Mouse (Mus musculus): ENCODE data around the gene Lhfpl5. TPM values are rescaled to one million over a fixed set of nuclear protein-coding genes. Genes with fewer than 3 reads are reported as not detected.

The Lhfpl5 gene
- polyA plus RNA-seq, 1 experiment, result not detected

DNA sequence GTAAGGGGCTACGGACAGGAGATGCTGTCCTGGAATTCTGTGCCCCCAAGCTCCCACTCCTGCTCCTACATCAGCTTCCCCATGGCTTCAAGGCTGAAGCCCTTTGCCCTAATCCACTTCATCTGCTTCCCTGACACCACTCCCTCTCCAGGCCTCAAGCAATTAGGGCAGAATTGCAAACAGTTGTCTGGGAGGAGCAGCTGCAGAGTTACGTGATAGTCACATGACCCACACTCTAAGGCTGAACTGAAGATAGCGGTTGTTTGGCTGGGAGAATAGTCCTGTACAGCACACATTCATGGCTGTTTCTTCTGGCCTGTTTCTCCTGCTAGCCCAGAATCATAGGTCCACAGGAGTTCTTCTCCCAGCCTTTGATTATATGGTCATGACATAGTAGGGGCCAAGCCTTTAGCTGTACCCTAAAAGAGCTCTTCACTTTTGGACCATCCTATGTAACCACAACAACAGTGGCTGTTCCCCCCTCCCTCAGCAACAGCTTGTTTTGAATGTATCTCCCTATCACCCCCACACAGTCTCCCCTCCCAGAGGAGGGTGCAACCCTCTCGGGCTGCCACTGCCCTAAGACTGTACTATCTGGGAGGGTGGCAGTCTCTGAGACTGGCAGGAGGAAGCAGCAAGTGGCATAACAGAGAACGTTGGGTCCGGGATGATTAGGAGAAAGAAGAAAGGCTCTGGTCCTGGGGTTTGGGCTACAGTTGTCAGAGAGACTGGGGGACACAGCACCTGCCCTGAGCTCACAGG is 18.6 kb upstream of the Lhfpl5 start:
- H3K36me3 ChIP-seq (ENCODE audit: control insufficient read depth, insufficient read depth, low read length), result no peaks in the 10 kb centered on the region
- no peak overlapping the region for H3K27ac ChIP-seq (ENCODE audit: insufficient read depth, low read length)
- H3K27me3 ChIP-seq (ENCODE audit: control insufficient read depth, insufficient read depth, low read length), result no peaks in the 10 kb centered on the region
- no peaks in the 10 kb centered on the region for H3K4me1 ChIP-seq (ENCODE audit: control insufficient read depth, insufficient read depth, insufficient read length)
- TF ChIP-seq POLR2A (IDR thresholded peaks at IDR 0.05; ENCODE audit: low read depth, low read length) (no peak), CTCF (IDR thresholded peaks at IDR 0.05; ENCODE audit: extremely low read depth, insufficient read depth, insufficient read length, insufficient replicate concordance) (no peak)
- H3K4me3 ChIP-seq (ENCODE audit: extremely low read depth, insufficient read depth, insufficient read length), result no peak overlapping the region
- 44% methylated on average over 6 of the region's 6 CpGs for WGBS
- no peak for DNase-seq (ENCODE audit: low read depth in 1 of 2, low spot score in 2 of 2)

DNA sequence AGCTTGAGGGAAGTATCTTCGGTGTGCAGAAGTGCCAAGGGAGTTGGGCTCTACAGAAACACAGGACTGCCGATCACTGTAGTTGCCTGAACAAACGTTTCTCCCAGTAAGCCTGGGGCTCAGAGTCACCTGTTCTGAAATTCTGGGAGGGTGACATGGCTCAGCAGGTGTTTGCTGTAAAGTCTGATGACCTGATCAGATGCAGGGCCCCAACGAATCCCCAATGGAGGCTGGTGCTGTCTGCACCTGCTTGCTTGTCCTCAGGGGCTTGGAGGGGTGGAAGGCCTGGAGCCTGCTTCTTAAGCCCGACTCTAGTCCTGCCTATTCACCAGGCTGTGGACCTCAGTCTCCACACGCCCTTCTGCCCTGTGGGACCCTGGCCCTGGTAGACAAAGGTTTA is 17.7 kb upstream of the Lhfpl5 start:
- Histone ChIP-seq H3K4me1 (ENCODE audit: control insufficient read depth, insufficient read depth, insufficient read length) (no peaks in the 10 kb centered on the region), H3K4me3 (ENCODE audit: extremely low read depth, insufficient read depth, insufficient read length) (no peak overlapping the region), H3K27me3 (ENCODE audit: control insufficient read depth, insufficient read depth, low read length) (no peaks in the 10 kb centered on the region), H3K27ac (ENCODE audit: insufficient read depth, low read length) (no peak overlapping the region), H3K36me3 (ENCODE audit: control insufficient read depth, insufficient read depth, low read length) (no peaks in the 10 kb centered on the region)
- no peak for TF ChIP-seq CTCF (IDR thresholded peaks at IDR 0.05; ENCODE audit: extremely low read depth, insufficient read depth, insufficient read length, insufficient replicate concordance)
- no peak for TF ChIP-seq POLR2A (IDR thresholded peaks at IDR 0.05; ENCODE audit: low read depth, low read length)
- DNase-seq (ENCODE audit: low read depth in 1 of 2, low spot score in 2 of 2), result no peak
- WGBS, result 80% methylated on average over 6 of the region's 6 CpGs

DNA sequence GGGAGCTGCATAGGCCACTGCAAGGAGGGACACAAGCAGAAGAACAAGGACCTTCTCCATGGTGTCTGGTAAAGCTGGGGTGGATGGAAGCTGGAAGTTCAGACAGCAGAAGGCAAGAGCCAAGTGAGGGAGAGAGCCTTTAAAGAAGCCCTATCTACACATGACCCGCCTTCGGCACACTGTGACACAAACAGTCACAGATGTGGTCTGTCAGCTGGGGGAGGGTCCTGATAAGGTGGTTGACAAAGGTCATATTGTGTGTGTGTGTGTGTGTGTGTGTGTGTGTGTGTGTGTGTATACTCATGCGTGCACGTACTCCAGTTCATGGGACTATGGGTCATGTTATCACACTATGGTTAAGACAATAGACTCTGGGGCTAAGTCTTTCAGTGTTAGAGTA is 14.8 kb upstream of the Lhfpl5 start, which contains the start of gene Clps:
Gene Clps (minus strand): TSS at position 169 of the 400 bp plus-strand sequence.
- 94% methylated on average over 4 of the region's 4 CpGs for WGBS
- TF ChIP-seq CTCF (IDR thresholded peaks at IDR 0.05; ENCODE audit: extremely low read depth, insufficient read depth, insufficient read length, insufficient replicate concordance), result no peak
- TF ChIP-seq POLR2A (IDR thresholded peaks at IDR 0.05; ENCODE audit: low read depth, low read length), result no peak

DNA sequence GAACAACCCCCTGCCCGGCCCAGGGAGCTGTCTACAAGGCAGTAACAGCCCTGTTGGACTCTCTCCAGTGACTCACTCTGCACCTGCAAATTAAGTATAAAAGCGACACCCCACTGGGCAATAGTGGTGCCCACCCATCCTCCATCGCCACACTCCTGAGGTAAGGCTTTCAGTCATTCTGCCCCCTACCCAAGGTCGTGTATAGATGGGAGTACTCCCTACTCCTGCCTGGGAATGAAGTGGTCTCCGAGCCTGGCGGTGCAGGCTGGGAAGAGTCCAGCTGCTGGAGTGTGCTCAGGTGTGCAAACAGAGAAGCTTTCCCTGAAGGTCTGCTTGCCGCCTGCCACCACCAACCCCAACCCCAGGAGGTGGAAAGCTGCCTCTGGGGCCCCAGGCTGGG is 13.8 kb upstream of the Lhfpl5 start:
- Histone ChIP-seq H3K27ac (ENCODE audit: insufficient read depth, low read length) (no peak overlapping the region), H3K4me3 (ENCODE audit: extremely low read depth, insufficient read depth, insufficient read length) (no peak overlapping the region), H3K36me3 (ENCODE audit: control insufficient read depth, insufficient read depth, low read length) (no peaks in the 10 kb centered on the region), H3K4me1 (ENCODE audit: control insufficient read depth, insufficient read depth, insufficient read length) (no peaks in the 10 kb centered on the region), H3K27me3 (ENCODE audit: control insufficient read depth, insufficient read depth, low read length) (no peaks in the 10 kb centered on the region)
- WGBS, result 74% methylated on average over 7 of the region's 7 CpGs
- TF ChIP-seq POLR2A (IDR thresholded peaks at IDR 0.05; ENCODE audit: low read depth, low read length), result no peak
- TF ChIP-seq CTCF (IDR thresholded peaks at IDR 0.05; ENCODE audit: extremely low read depth, insufficient read depth, insufficient read length, insufficient replicate concordance), result no peak
- DNase-seq (ENCODE audit: low read depth in 1 of 2, low spot score in 2 of 2), result no peak

More for the DNA sequence above, 14.8 kb upstream of the Lhfpl5 start, which contains the start of gene Clps:
- Histone ChIP-seq H3K4me3 (ENCODE audit: extremely low read depth, insufficient read depth, insufficient read length) (no peak within 1 kb of the TSS), H3K4me1 (ENCODE audit: control insufficient read depth, insufficient read depth, insufficient read length) (no peaks in the 10 kb centered on the region), H3K27ac (ENCODE audit: insufficient read depth, low read length) (no peak within 1 kb of the TSS), H3K36me3 (ENCODE audit: control insufficient read depth, insufficient read depth, low read length) (no peaks in the 10 kb centered on the region), H3K27me3 (ENCODE audit: control insufficient read depth, insufficient read depth, low read length) (no peaks in the 10 kb centered on the region)
- no peak for DNase-seq (ENCODE audit: low read depth in 1 of 2, low spot score in 2 of 2)

DNA sequence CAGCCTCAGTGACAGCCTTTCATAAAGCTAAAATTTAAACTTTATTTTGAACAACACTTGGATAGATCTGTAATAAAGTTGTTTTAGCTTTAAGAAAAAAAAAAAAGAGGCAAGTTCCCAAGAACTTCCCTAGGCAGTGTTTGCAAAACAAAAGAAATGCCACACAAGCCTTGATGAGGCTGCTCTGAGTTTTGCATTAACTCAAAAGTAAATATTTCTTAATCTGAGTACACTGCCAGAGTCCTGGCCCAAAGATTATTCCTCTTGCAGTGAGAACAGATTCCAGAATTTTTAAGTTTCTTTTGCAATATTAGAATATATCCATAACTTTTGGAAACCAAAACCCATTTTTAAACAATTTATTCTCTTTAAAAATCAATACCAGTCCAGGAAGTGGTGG is 10.3 kb upstream of the Lhfpl5 start:
- Histone ChIP-seq H3K4me3 (ENCODE audit: extremely low read depth, insufficient read depth, insufficient read length) (no peak overlapping the region), H3K27ac (ENCODE audit: insufficient read depth, low read length) (no peak overlapping the region), H3K36me3 (ENCODE audit: control insufficient read depth, insufficient read depth, low read length) (no peaks in the 10 kb centered on the region), H3K27me3 (ENCODE audit: control insufficient read depth, insufficient read depth, low read length) (no peaks in the 10 kb centered on the region), H3K4me1 (ENCODE audit: control insufficient read depth, insufficient read depth, insufficient read length) (no peaks in the 10 kb centered on the region)
- DNase-seq (ENCODE audit: low read depth in 1 of 2, low spot score in 2 of 2), result no peak
- TF ChIP-seq CTCF (IDR thresholded peaks at IDR 0.05; ENCODE audit: extremely low read depth, insufficient read depth, insufficient read length, insufficient replicate concordance) (no peak), POLR2A (IDR thresholded peaks at IDR 0.05; ENCODE audit: low read depth, low read length) (no peak)

DNA sequence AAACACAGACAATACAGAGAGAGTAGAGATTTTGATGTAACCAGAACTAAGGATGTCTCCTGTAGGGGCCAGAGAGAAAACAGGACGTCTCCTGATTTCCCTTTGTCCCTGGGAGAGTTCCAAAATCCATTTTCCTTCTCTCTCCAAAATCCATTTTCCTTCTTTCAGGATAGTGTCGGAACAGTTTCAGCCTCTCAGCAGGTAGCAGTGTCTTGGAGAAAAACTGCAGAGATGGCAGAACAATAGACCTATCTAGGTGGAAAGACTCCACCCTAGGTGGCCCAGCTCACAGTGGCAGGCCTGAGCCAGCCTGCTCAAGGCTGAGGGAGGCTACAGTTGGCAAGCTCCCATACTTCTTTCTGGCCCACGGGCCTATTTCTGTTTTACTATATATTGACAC is 7.9 kb upstream of the Lhfpl5 start:
- no peaks in the 10 kb centered on the region for H3K36me3 ChIP-seq (ENCODE audit: control insufficient read depth, insufficient read depth, low read length)
- no peak overlapping the region for H3K27ac ChIP-seq (ENCODE audit: insufficient read depth, low read length)
- H3K4me1 ChIP-seq (ENCODE audit: control insufficient read depth, insufficient read depth, insufficient read length), result no peaks in the 10 kb centered on the region
- no peak for DNase-seq (ENCODE audit: low read depth in 1 of 2, low spot score in 2 of 2)
- no peak for TF ChIP-seq POLR2A (IDR thresholded peaks at IDR 0.05; ENCODE audit: low read depth, low read length)
- TF ChIP-seq CTCF (IDR thresholded peaks at IDR 0.05; ENCODE audit: extremely low read depth, insufficient read depth, insufficient read length, insufficient replicate concordance), result no peak
- no peak overlapping the region for H3K4me3 ChIP-seq (ENCODE audit: extremely low read depth, insufficient read depth, insufficient read length)
- H3K27me3 ChIP-seq (ENCODE audit: control insufficient read depth, insufficient read depth, low read length), result no peaks in the 10 kb centered on the region; the same call in 1 of the 2 replicates
- 61% methylated on average over 3 of the region's 3 CpGs for WGBS

DNA sequence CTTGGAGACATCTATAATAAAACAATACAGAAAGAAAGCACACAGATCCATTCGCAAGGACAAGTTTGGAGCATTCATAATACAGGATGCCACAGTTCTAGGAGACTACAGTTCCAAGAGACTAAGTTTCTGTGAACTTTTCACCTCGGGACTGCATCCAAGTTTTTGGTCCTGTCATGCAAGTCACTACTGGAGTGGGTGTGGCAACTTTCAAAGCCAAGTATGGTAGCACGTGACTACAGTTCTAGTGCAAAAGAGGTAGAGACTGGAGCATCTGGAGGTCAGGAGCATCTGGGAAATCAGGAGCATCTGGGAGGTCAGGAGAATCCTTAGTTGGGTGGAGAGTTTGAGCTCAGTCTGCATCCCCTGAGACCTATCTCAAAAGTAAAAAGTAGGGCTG is 3.6 kb upstream of the Lhfpl5 start:
- 82% methylated on average over 3 of the region's 3 CpGs for WGBS
- Histone ChIP-seq H3K4me3 (ENCODE audit: extremely low read depth, insufficient read depth, insufficient read length) (no peak overlapping the region), H3K36me3 (ENCODE audit: control insufficient read depth, insufficient read depth, low read length) (no peaks in the 10 kb centered on the region), H3K27ac (ENCODE audit: insufficient read depth, low read length) (no peak overlapping the region), H3K27me3 (ENCODE audit: control insufficient read depth, insufficient read depth, low read length) (peaks cover 2% of the 10 kb centered on the region; the same call in 1 of the 2 replicates), H3K4me1 (ENCODE audit: control insufficient read depth, insufficient read depth, insufficient read length) (no peaks in the 10 kb centered on the region; the same call in 1 of the 2 replicates)
- no peak for DNase-seq (ENCODE audit: low read depth in 1 of 2, low spot score in 2 of 2)
- TF ChIP-seq POLR2A (IDR thresholded peaks at IDR 0.05; ENCODE audit: low read depth, low read length) (no peak), CTCF (IDR thresholded peaks at IDR 0.05; ENCODE audit: extremely low read depth, insufficient read depth, insufficient read length, insufficient replicate concordance) (no peak)
